Mouse (Mus musculus): ENCODE data around the gene ccdc198. TPM values are rescaled to one million over a fixed set of nuclear protein-coding genes. Genes with fewer than 3 reads are reported as not detected.

Gene ccdc198
- polyA plus RNA-seq, 1 experiment from 2014 or later, result 1.3 TPM

DNA sequence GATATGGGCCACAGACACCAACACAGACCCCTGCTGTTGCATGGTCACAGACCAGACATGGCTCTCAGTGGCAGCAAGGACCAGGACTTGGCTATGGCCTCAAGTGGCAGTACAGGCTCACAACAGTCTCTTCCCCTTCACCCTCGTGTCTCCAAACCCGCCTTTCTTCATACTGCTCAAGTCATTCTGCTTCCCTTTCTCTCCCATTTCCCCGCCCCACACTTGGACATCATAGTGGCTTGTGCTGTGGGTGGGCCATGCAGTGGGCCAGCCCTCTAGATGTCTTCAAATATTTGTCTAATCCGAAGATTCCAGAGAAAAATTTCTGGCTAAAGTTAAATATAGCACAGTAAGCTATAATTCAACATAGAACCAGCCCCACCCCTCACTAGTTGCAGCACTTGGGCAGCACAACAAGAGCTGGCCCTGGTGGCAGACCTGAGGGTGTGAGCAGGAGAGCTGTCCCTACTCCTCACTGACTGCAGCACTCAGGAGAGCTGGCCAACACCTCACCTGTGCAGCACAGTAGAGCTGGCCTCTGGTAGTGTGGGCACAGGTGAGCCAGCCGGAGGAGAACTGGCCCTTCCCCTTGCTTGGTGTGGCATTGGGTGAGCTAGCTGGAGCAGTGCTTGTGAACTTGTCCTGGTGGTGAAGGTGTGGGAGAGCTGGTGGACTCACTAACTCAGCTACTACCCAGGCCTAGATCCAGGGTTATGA lies 20.2 kb upstream of the ccdc198 start:
- no peak for ATAC-seq (ENCODE audit: low FRiP score)
- Histone ChIP-seq H3K4me2 (replicated peaks; ENCODE audit: low read depth, low read length) (no peak overlapping the region), H3K4me3 (ENCODE audit: low read depth, low read length) (no peak overlapping the region), H3K9ac (ENCODE audit: low read depth, low read length) (no peak overlapping the region), H3K27me3 (ENCODE audit: control insufficient read depth, insufficient read depth, low read length) (no peaks in the 10 kb centered on the region), H3K36me3 (ENCODE audit: control insufficient read depth, insufficient read depth, low read length) (no peaks in the 10 kb centered on the region), H3K27ac (ENCODE audit: low read depth, low read length) (no peak overlapping the region), H3K4me1 (replicated peaks; ENCODE audit: control insufficient read depth, insufficient read depth, low read length) (no peaks in the 10 kb centered on the region), H3K9me3 (ENCODE audit: control insufficient read depth, low read length) (no peaks in the 10 kb centered on the region)
- DNase-seq (ENCODE audit: low spot score), result no peak
- 87% methylated on average over 5 of the region's 5 CpGs for WGBS

GRCm38 (mm10) chr14:49241522-49241921 lies 3.8 kb downstream of the ccdc198 start:
- no peaks in the 10 kb centered on the region for H3K9me3 ChIP-seq (ENCODE audit: control insufficient read depth, low read length)
- H3K36me3 ChIP-seq (ENCODE audit: control insufficient read depth, insufficient read depth, low read length), result no peaks in the 10 kb centered on the region
- ATAC-seq (ENCODE audit: low FRiP score) (no peak), DNase-seq (ENCODE audit: low spot score) (no peak)
- no peaks in the 10 kb centered on the region for H3K4me1 ChIP-seq (replicated peaks; ENCODE audit: control insufficient read depth, insufficient read depth, low read length)
- H3K9ac ChIP-seq (ENCODE audit: low read depth, low read length), result no peak overlapping the region
- WGBS, result 21% methylated on average over 1 of the region's 1 CpGs
- H3K4me3 ChIP-seq (ENCODE audit: low read depth, low read length), result no peak overlapping the region
- H3K27me3 ChIP-seq (ENCODE audit: control insufficient read depth, insufficient read depth, low read length), result no peaks in the 10 kb centered on the region
- H3K4me2 ChIP-seq (replicated peaks; ENCODE audit: low read depth, low read length), result no peak overlapping the region
- H3K27ac ChIP-seq (ENCODE audit: low read depth, low read length), result no peak overlapping the region

GRCm38 (mm10) chr14:49238206-49238605 lies 7.1 kb downstream of the ccdc198 start:
- no peak overlapping the region for H3K4me3 ChIP-seq (ENCODE audit: low read depth, low read length)
- WGBS, result 39% methylated on average over 11 of the region's 11 CpGs
- H3K36me3 ChIP-seq (ENCODE audit: control insufficient read depth, insufficient read depth, low read length), result no peaks in the 10 kb centered on the region
- no peaks in the 10 kb centered on the region for H3K27me3 ChIP-seq (ENCODE audit: control insufficient read depth, insufficient read depth, low read length)
- H3K4me1 ChIP-seq (replicated peaks; ENCODE audit: control insufficient read depth, insufficient read depth, low read length), result no peaks in the 10 kb centered on the region
- peak; percentile 69; the same call in 1 of the 2 replicates for ATAC-seq (ENCODE audit: low FRiP score)
- no peak overlapping the region for H3K4me2 ChIP-seq (replicated peaks; ENCODE audit: low read depth, low read length)
- H3K27ac ChIP-seq (ENCODE audit: low read depth, low read length), result no peak overlapping the region
- H3K9ac ChIP-seq (ENCODE audit: low read depth, low read length), result no peak overlapping the region
- peak; percentile 66 for DNase-seq (ENCODE audit: low spot score)
- H3K9me3 ChIP-seq (ENCODE audit: control insufficient read depth, low read length), result no peaks in the 10 kb centered on the region

DNA sequence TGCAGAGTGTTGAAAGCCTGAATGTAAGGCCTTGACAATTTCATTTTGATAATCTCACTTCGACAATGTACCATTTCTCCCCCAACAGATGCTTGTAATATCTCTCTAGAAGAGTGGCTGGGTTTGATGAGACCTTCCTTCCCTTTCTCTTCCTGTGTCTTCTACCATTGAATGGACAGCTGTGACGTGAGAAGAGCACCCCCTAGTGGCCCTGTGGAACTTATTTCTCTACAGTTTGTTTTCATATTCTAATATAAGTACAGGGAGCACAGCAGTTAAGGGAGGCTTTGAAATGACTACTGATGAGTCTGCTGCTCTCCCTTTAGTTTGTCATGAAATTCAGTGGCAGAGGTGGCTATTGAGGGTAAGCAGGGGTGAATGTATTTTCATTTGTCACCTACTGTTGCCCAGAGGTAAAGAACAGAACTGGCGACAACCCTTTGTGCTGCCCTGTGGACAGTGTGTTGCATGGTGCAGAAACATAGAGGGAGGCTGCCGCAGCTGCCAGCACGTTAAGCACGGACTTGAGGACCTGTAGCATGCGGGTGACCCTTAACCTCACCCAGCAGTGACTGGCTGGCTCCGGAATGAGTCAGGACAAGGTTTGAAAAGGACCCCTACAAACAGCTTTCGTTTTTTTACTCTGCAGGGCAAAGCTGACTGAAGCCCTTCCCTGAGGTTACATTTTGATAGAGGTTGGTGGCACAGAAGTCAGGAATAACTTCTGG lies 10.3 kb downstream of the ccdc198 start:
- H3K9me3 ChIP-seq (ENCODE audit: control insufficient read depth, low read length), result no peaks in the 10 kb centered on the region
- ATAC-seq (ENCODE audit: low FRiP score) (no peak), DNase-seq (ENCODE audit: low spot score) (peak; percentile 71)
- WGBS, result 41% methylated on average over 9 of the region's 9 CpGs
- H3K4me1 ChIP-seq (replicated peaks; ENCODE audit: control insufficient read depth, insufficient read depth, low read length), result no peaks in the 10 kb centered on the region
- H3K27me3 ChIP-seq (ENCODE audit: control insufficient read depth, insufficient read depth, low read length), result no peaks in the 10 kb centered on the region
- H3K27ac ChIP-seq (ENCODE audit: low read depth, low read length), result no peak overlapping the region
- H3K9ac ChIP-seq (ENCODE audit: low read depth, low read length), result no peak overlapping the region
- H3K36me3 ChIP-seq (ENCODE audit: control insufficient read depth, insufficient read depth, low read length), result no peaks in the 10 kb centered on the region
- no peak overlapping the region for H3K4me2 ChIP-seq (replicated peaks; ENCODE audit: low read depth, low read length)
- no peak overlapping the region for H3K4me3 ChIP-seq (ENCODE audit: low read depth, low read length)

DNA sequence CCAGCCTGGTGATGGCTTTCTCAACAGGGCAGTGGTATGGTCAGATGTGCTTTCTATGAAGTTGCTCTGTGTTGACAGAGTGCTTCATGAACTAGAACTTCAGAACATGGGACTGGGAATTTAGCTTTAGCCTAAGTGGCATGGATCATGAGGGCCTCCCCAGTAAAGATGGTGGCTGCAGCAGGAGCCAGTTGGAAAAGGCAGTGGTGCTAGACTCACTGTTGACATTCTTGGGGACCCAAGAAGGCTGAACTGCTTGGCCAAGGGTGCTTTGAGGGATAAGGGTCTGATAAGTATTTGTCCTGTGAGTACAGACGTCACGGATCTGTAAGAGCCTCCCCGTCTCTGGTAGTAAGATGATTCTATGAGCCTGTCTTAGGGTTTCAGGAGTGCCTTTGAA lies 13.4 kb downstream of the ccdc198 start:
- Histone ChIP-seq H3K36me3 (ENCODE audit: control insufficient read depth, insufficient read depth, low read length) (no peaks in the 10 kb centered on the region), H3K4me2 (replicated peaks; ENCODE audit: low read depth, low read length) (no peak overlapping the region), H3K27ac (ENCODE audit: low read depth, low read length) (no peak overlapping the region), H3K4me1 (replicated peaks; ENCODE audit: control insufficient read depth, insufficient read depth, low read length) (no peaks in the 10 kb centered on the region), H3K4me3 (ENCODE audit: low read depth, low read length) (no peak overlapping the region), H3K9me3 (ENCODE audit: control insufficient read depth, low read length) (no peaks in the 10 kb centered on the region), H3K9ac (ENCODE audit: low read depth, low read length) (no peak overlapping the region), H3K27me3 (ENCODE audit: control insufficient read depth, insufficient read depth, low read length) (no peaks in the 10 kb centered on the region)
- 89% methylated on average over 3 of the region's 3 CpGs for WGBS
- DNase-seq (ENCODE audit: low spot score) (no peak), ATAC-seq (ENCODE audit: low FRiP score) (no peak)

- Histone ChIP-seq H3K9me3 (ENCODE audit: control insufficient read depth, low read length) (no peaks in the 10 kb centered on the region), H3K4me3 (ENCODE audit: low read depth, low read length) (no peak overlapping the region), H3K4me2 (replicated peaks; ENCODE audit: low read depth, low read length) (no peak overlapping the region), H3K4me1 (replicated peaks; ENCODE audit: control insufficient read depth, insufficient read depth, low read length) (no peaks in the 10 kb centered on the region), H3K27me3 (ENCODE audit: control insufficient read depth, insufficient read depth, low read length) (no peaks in the 10 kb centered on the region), H3K9ac (ENCODE audit: low read depth, low read length) (no peak overlapping the region), H3K36me3 (ENCODE audit: control insufficient read depth, insufficient read depth, low read length) (no peaks in the 10 kb centered on the region), H3K27ac (ENCODE audit: low read depth, low read length) (no peak overlapping the region)
- DNase-seq (ENCODE audit: low spot score) (no peak), ATAC-seq (ENCODE audit: low FRiP score) (no peak)
- WGBS, result 92% methylated on average over 11 of the region's 11 CpGs
Measured at GRCm38 (mm10) chr14:49226986-49227385, 18.3 kb downstream of the ccdc198 start.

GRCm38 (mm10) chr14:49226471-49226870 lies 18.8 kb downstream of the ccdc198 start:
- Histone ChIP-seq H3K4me2 (replicated peaks; ENCODE audit: low read depth, low read length) (no peak overlapping the region), H3K9me3 (ENCODE audit: control insufficient read depth, low read length) (no peaks in the 10 kb centered on the region), H3K36me3 (ENCODE audit: control insufficient read depth, insufficient read depth, low read length) (no peaks in the 10 kb centered on the region), H3K9ac (ENCODE audit: low read depth, low read length) (no peak overlapping the region), H3K27ac (ENCODE audit: low read depth, low read length) (no peak overlapping the region), H3K4me3 (ENCODE audit: low read depth, low read length) (no peak overlapping the region), H3K27me3 (ENCODE audit: control insufficient read depth, insufficient read depth, low read length) (no peaks in the 10 kb centered on the region), H3K4me1 (replicated peaks; ENCODE audit: control insufficient read depth, insufficient read depth, low read length) (no peaks in the 10 kb centered on the region)
- DNase-seq (ENCODE audit: low spot score), result no peak
- WGBS, result 93% methylated on average over 7 of the region's 7 CpGs
- ATAC-seq (ENCODE audit: low FRiP score), result no peak

DNA sequence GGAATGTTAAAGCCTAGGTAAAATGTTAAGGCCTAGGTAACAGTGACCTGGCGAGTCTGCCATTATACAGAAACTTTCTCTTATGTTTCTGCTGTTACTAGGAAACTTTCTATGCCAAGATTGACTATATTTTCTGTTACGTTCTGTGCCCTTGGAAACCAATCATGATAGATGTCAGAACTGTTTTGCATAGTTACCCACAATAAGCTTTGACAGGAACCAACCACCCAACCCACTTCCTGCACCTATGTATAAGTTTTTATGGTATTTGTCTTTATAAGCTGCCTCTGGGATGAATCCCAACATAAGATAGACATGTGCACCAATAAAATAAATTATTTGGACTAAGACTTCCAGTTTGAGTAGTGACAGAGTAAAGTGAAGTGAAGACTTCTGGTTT lies 23.5 kb downstream of the ccdc198 start:
- 86% methylated on average over 2 of the region's 2 CpGs for WGBS

More for the DNA sequence above, 23.5 kb downstream of the ccdc198 start:
- no peak for ATAC-seq (ENCODE audit: low FRiP score)
- no peaks in the 10 kb centered on the region for H3K27me3 ChIP-seq (ENCODE audit: control insufficient read depth, insufficient read depth, low read length)
- DNase-seq (ENCODE audit: low spot score), result no peak
- H3K27ac ChIP-seq (ENCODE audit: low read depth, low read length), result no peak overlapping the region
- no peak overlapping the region for H3K4me3 ChIP-seq (ENCODE audit: low read depth, low read length)
- no peaks in the 10 kb centered on the region for H3K9me3 ChIP-seq (ENCODE audit: control insufficient read depth, low read length)
- H3K36me3 ChIP-seq (ENCODE audit: control insufficient read depth, insufficient read depth, low read length), result no peaks in the 10 kb centered on the region
- H3K4me1 ChIP-seq (replicated peaks; ENCODE audit: control insufficient read depth, insufficient read depth, low read length), result no peaks in the 10 kb centered on the region
- no peak overlapping the region for H3K9ac ChIP-seq (ENCODE audit: low read depth, low read length)
- H3K4me2 ChIP-seq (replicated peaks; ENCODE audit: low read depth, low read length), result no peak overlapping the region

Measured in hindbrain, embryonic 11.5 days (tissue).